Comparison of ENCODE assay signal across 26 mouse cellular contexts in genomic region chr10:21801556-21801955, GRCm38 (mm10).
DNase-seq lines count a peak whose midpoint lies in the region; ATAC-seq lines count a peak whose summit lies in the region.
"Had no signal": no experiment of that assay in that cellular context is flagged by ENCODE, and none has a peak within 500 bp of the region (broad histone marks: within the 10 kb centered on the region; RNA-seq: fewer than 3 reads in every experiment).

No protein-coding gene starts in this region.

- intact Hi-C loops in gastrocnemius, postnatal 14 days (cut with DNase I; ENCODE audit: low total_unique reads): no loop called here

- 0 out of 2 replicates have a peak, but pooled peaks have one; percentile 41 for ATAC-seq in frontal cortex, adult (ENCODE audit: low TSS enrichment)
- ATAC-seq: forebrain, postnatal 0 days; intestine, postnatal 0 days; midbrain, embryonic 15.5 days had no signal

- DNase-seq in frontal cortex, postnatal 10 days (ENCODE audit: low spot score in 2 of 2): no peak
- peak; percentile 64 for DNase-seq in MN1 (ENCODE audit: low spot score)
- peak; percentile 61 for DNase-seq in brain, adult 2 months (ENCODE audit: low read depth, low spot score)
- DNase-seq in skeletal muscle tissue, adult 2 months (ENCODE audit: low read depth, low spot score): peak; percentile 39
- no peak for DNase-seq in gastrocnemius, postnatal 14 days
- no peak for DNase-seq in cerebellum, postnatal 25 days
- no peak for DNase-seq in embryo, embryonic 9.5 days (ENCODE audit: extremely low spot score)
- DNase-seq: adrenal gland, postnatal 10 days; cerebellum, adult 18-20 months; embryo, embryonic 11 days; forebrain, postnatal 0 days; gastrocnemius, postnatal 25 days; heart, postnatal 4 days; kidney, adult 9 months; kidney, postnatal 10 days; layer of hippocampus, postnatal 36 days; left cerebral cortex, postnatal 4 days; liver, embryonic 13.5 days; lung, adult 18-20 months; lung, postnatal 10 days; spleen, adult 18-20 months; thymus, adult 18-20 months; thymus, postnatal 25 days had no signal

Comparison
In these comparisons a context has a peak if more than half of its experiments do, and no peak if none do; other contexts are left out.
1. DNase-seq: peak in MN1 (single experiment), brain, adult 2 months (single experiment) and skeletal muscle tissue, adult 2 months (single experiment); none in frontal cortex, postnatal 10 days (0 of 2), gastrocnemius, postnatal 14 days (single experiment), cerebellum, postnatal 25 days (0 of 2) and embryo, embryonic 9.5 days (single experiment).